Mouse (Mus musculus) monocyte, adult 2 months (primary cell): ENCODE data around the gene Il4ra.

Source experiments
- DNase-seq, 2 experiments: peaks; one replicate each; pipeline ENCODE4 v3.0.0; 2022; ENCODE audit warnings: low spot score in 2 of 2, low read depth in 1 of 2

Gene Il4ra

GRCm38 (mm10) chr7:125597516-125598347 is 45.8 kb downstream of the Il4ra start:
- no peak for DNase-seq

- no peak for DNase-seq
Observed at GRCm38 (mm10) chr7:125599373-125599973, 47.6 kb downstream of the Il4ra start.

- no peak for DNase-seq
Observed at GRCm38 (mm10) chr7:125600136-125600535, 48.2 kb downstream of the Il4ra start.

- DNase-seq = no peak
Observed at GRCm38 (mm10) chr7:125600612-125601279, 48.8 kb downstream of the Il4ra start.

- DNase-seq = no peak
Observed at GRCm38 (mm10) chr7:125601280-125601670, 49.4 kb downstream of the Il4ra start.

DNA sequence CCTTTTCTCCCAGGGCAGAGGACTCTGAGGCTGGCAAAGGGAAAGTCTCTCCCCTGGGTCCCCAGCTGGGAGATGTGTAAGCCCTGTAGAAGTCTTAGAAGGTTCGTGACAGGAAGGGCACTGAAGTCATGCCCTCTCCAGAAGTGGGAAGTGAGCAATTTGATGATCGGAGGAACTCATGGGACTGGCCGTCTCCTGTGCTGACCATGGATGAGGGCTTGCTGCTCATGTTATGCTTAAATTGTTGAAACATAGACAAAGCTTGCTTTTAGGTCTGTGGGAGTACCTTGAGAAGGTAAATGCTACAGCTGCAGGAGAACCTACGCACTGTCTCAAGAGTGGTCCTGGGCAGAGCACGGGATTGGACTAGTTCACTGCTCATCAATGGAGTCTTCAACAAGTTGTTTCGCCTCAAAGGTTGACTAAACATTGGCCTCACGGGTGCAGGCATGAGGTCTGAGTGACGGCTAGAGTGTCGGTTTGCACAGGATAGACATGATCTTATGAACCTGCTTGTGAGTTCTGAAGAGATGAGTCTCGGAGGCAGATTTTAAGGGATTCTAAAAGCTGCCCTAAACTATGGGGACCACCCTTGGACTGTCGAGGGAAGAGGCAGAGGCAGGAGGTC is 50.0 kb downstream of the Il4ra start:
- peak in 1 of 2 experiments; percentile 39 for DNase-seq

DNA sequence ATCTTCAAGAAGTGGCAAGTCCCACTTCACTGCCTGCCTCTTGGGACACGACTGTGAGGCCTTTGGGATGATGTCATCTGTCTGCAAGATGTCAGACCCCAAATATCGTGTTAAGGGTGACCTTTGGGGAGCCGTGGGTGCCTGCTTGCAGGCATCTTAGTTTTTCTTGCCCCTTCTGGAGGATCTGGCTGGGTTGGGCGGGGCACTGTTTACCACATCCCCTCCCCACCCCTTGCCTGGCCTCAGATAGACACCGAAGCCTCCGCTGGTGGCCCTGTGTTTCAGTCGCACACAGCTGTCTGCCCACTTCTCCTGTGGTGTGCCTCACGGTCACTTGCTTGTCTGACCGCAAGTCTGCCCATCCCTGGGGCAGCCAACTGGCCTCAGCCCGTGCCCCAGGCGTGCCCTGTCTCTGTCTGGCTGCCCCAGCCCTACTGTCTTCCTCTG is 51.3 kb downstream of the Il4ra start, which contains the start of gene Il21r:
Gene Il21r, plus strand, starts transcription at position 245 of the 447 bp plus-strand sequence.
- peak in 1 of 2 experiments; percentile 54 for DNase-seq

GRCm38 (mm10) chr7:125604362-125605319 is 52.7 kb downstream of the Il4ra start:
- DNase-seq = no peak

DNA sequence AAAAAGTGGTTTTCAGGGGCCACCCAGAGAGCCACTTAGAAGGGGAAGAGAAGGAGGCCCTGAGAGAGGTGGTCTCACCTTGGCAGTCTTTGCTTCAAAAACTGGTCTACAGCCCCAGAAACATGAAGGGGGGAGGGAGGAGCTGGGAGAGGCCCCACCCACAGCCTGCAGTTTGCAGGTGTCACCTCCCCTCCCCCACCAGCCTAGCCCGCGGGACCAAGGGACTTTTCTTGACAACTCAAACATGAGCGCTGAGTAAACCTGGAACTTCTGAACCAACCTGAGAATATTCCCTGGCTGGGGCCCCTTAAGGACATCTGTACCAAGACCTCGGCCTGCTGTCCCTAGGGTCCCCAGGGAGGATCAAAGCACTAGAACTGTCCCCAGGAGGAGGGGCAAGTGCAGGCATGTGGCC is 53.8 kb downstream of the Il4ra start:
- DNase-seq = no peak

DNA sequence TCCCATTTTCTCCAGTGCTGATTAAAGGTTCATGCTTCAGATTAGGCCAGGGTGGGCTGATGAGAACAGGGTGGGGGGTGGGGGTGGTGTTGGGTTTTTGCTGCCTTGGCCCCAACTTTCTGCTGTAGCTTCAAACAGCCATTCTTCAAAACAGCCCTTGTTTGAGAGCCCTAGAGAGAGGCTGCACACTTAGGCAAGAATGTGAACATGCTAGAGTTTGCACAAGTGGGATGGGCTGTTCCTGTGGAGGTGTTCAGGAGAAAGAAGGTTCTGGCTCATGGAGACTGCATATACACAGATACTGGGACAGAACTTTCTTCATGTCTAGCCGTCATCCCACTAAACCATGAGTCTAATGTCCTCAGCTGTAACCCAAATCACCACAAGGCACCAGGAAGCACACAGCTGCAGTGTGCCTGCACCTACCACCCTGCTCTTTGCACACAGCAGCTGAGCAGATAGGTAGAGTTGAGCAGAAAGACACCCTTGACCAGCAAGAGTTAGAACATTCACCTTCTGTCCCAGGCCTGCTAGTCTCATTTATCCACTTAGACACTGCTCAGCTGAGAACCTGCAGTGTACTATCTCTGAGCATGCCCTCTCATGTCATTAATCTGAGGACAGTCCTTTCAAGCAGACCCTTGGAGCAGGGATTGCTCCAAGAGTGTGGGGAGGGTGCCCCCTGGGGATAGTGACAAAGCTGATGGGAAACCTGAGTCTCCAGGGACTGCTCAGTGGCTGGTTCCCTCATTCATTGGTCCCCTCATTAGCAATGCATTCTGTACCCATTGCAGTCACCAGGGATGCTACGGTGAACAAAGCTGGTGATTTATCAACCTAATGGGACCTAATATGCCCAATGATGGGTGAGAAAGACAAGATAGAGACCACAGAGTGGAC is 54.6 kb downstream of the Il4ra start:
- DNase-seq = no peak

DNA sequence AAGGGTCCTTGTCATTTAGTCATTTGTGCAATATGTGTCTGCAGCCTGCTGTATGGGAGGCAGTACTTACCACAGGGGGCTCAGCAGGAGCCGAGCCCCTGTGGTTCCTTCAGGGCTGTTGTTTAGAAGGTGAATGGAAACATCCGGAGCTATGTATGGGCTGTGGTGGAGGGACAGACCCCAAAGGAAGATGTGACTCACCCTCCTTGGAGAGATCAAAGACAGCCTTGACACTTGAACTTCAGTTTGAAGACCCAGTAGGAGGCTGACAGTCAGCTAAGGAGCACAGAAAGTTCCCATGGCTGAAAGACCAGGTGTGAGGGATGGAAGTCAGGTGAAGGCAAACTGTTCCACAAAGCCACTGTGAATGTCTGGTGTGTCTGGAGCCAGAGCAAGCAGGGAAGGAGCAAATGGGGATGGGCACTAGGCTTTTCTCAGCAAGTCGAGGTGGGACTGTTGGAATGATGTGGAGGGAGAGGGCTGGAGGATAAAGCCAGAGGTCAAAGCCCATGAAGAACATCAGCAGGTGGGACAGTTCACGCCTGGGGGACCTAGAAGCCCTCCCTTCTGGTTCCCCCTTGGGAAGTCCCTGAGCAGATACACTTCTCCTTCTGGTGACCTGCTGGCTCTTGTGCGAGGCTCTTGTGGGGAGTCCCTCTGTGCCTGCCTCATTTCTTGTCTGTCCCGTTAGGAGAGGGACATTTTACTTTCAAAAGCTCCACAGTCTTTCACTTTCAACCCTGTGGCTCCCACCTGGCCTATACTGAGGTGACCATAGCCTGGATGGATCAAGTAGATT is 55.7 kb downstream of the Il4ra start:
- peak in 1 of 2 experiments; percentile 45 for DNase-seq

GRCm38 (mm10) chr7:125608183-125608688 is 56.3 kb downstream of the Il4ra start:
- DNase-seq = no peak

GRCm38 (mm10) chr7:125613579-125613978 is 61.7 kb downstream of the Il4ra start:
- no peak for DNase-seq

- no peak for DNase-seq
Observed at GRCm38 (mm10) chr7:125615453-125615852, 63.5 kb downstream of the Il4ra start.

- DNase-seq = no peak
Observed at GRCm38 (mm10) chr7:125618016-125618415, 66.1 kb downstream of the Il4ra start.

GRCm38 (mm10) chr7:125620077-125620476 is 68.2 kb downstream of the Il4ra start:
- no peak for DNase-seq

DNA sequence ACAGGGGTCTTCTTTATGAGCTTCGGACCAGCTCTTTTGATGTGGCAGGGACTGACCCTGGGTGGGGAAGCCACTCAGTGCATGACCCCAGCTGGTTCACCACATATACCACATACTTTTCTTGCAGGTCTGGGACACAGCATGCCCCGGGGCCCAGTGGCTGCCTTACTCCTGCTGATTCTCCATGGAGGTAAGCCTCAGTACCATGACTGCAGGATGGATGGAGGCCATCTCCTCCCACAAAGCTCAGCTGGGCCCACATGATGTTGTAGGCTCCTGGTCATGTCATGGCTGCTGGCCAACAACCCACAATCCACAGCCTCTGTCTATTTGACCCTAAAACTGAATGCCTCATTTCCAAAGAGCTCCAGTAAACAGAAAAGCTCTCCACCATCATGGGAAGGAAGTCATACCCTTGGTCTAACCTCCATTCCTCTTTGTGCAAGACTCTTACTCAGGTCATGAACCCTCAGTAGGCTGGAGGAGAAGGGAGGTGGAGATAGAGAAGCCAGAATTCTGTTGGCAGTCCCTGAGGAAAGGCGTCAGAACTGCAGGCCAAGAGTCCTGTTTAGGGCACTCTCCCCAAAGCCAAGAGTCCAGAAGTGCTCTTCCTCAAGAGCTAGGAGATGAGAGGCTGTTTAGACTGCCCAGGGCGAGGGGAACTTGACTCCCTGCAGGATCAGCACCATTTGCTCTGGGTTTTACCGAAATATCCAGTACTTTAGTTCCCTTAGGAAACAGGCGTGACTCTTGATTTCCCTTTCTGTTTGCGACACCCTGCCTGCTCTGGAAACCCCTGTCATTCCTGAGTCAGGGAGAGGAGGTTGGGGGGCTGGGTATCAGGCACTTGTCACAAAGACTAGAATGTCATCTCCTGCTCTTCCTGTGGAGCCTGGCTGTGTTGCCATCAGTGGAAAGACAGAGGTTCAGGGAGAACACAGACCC is 71.1 kb downstream of the Il4ra start:
- DNase-seq = no peak
